Mouse (Mus musculus) heart, adult 18-20 months (tissue): ENCODE results near the gene Ppp1r12c. TPM values are rescaled to one million over a fixed set of nuclear protein-coding genes. Genes with fewer than 3 reads are reported as not detected.
A peak's percentile ranks its signal among the peaks of the same experiment; 100 is the strongest.
"Not testable (repeated sequence)": the region's sequence is repeated elsewhere in the genome, so short reads cannot be mapped to it uniquely, and the experiment has no call there.

Experiments
- DNase-seq, 2 experiments: peaks; one replicate each; pipeline ENCODE4 v3.0.0; 2021 to 2022; ENCODE audit warnings: mixed read lengths in 1 of 2
- long read RNA-seq, 2 experiments: library from polyadenylated mRNA; stranded (forward); transcript quantifications; one replicate each; pipeline ENCODE4 v2.0.0; 2021
- total RNA-seq, 2 experiments: library from RNA; stranded (reverse); gene quantifications; 2 replicates each; pipeline ENCODE4 v1.2.3; 2021

Ppp1r12c gene
- total RNA-seq = 10 to 100 TPM; 54.6 to 62.1 TPM
- long read RNA-seq, experiment 1, transcript Ppp1r12c-202 (22 exons, 2,667 nt) = minor isoform, 10 of 72 reads
- long read RNA-seq, experiment 1, transcript Ppp1r12c-201 (22 exons, 2,983 nt) = major isoform, 47 of 72 reads
- long read RNA-seq, experiment 1, partial matches to known transcripts = 6 of 72 reads
- long read RNA-seq, experiment 1, other reads (novel, unspliced or antisense) = 9 of 72 reads
- long read RNA-seq, experiment 2, transcript Ppp1r12c-201 (22 exons, 2,983 nt) = major isoform, 18 of 28 reads
- long read RNA-seq, experiment 2, partial matches to known transcripts = 3 of 28 reads
- long read RNA-seq, experiment 2, other reads (novel, unspliced or antisense) = 3 of 28 reads

DNA sequence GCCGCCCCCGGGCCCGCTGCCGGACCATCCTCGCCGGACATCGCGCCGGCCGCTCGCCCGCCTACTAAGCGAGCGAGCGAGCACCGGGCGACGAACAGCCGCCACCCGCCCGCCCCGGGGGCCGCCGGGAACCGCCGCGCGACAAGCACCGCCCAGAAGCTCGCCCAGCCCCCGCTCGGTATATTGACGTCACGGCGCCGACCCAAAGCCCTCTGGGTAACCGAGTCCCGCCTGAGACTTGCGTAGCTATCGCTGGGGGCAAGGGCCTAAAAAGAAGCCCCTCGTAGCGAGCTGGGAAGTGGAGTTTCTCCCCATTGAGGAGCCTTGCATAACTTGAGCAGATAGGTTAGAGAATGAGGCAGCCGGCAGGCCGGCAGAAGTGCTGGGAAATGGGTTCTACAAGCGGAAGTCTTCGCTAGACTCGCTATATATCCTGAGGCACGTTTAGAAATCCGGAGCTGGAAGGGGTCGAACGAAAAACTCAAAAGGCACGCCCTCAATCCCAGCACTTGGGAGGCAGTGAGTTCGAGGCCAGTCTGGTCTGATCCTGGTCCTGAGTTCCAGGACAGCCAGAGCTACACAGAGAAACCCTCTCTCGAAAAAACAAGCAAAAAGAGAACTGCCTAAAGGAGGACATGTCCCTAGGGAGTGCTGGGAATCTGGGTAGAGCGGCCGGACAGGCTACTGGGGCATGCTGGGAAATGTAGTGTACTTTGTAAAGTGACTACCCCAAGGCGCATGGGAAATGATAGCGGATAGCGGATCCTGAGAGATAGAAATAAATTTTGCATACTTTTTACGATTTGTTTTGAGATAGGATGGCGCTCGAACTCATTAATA lies at the start of gene Ppp1r12c:
Gene Ppp1r12c (minus strand): TSS at position 123 of the 840 bp plus-strand sequence.
- DNase-seq = peak; percentile 97 to 98

DNA sequence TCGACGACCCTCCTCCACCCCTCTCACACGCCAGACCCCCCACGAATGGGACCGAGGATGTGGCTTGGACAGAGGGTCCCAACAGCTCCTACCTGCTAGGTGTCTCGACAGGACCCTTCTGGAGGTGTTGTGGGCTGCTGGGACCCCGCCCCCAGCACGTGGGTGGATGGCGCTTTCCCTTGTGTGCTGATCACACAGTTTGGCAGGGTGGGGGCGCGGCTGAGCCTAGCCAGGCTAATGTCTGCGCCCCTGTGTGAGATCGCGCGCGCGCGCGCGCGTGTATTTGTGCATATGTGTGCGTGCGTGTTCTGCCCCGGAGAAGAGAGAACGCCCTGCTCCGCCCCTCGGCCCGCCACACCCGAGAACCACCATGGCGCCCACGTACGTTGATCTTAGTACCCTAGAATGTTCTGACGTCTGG lies 45.8 kb upstream of the Ppp1r12c start, which contains the start of gene Syt5:
Gene Syt5 (minus strand): TSS at position 321 of the 421 bp plus-strand sequence.
- no peak for DNase-seq

DNA sequence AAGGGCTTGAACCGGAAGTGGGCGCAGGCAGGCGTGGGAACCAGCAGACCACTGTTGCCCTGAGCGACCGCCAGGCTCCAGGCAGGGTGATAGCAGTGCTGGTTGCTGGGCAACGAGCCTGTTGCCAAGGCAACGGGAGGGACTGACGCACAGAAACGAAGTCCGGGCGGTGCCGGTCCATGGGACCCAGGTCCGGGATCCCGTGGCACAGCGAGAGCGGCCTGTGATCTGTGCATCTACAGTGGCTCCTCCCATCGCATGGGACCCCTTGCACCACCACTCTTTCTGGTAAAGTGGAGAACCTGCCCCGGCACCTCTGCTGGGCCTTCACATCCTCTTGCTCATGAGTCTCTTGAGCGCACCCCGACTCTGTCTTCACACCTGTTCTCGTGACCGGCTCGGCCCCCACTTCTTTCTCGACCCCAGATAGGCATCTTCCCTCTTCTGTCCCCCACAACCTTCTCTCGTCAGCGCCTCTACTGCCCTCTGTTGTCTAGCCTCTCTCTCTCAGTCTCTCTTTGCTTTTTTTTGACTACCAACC lies 45.2 kb upstream of the Ppp1r12c start:
- peak; percentile 43 to 53 for DNase-seq

- no peak for DNase-seq
Observed at GRCm38 (mm10) chr7:4546050-4546449, 44.6 kb upstream of the Ppp1r12c start.

DNA sequence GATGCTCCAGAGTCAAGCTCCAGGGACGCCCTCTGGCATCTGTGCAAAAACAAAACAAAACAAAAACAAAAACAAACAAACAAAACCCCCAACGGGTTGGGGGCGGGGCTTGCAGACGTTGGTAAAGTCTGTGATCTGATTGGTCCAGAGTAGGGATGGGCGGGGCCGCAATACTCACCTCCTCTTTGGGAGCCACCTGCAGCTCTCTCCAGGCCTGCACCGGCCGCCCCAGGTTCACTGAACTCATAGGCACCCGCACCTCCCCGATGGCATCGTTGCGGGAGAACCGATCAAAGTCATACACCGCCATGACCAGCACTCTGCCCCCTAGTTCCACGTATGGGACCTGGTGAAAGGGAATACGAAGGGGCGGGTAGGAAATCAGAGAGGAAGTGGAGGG lies 40.5 kb upstream of the Ppp1r12c start:
- no peak for DNase-seq

GRCm38 (mm10) chr7:4541344-4541743 lies 39.9 kb upstream of the Ppp1r12c start:
- DNase-seq = no peak

- no peak for DNase-seq
Observed at GRCm38 (mm10) chr7:4539019-4539418, 37.5 kb upstream of the Ppp1r12c start.

- no peak for DNase-seq
Observed at GRCm38 (mm10) chr7:4537181-4537580, 35.7 kb upstream of the Ppp1r12c start.

DNA sequence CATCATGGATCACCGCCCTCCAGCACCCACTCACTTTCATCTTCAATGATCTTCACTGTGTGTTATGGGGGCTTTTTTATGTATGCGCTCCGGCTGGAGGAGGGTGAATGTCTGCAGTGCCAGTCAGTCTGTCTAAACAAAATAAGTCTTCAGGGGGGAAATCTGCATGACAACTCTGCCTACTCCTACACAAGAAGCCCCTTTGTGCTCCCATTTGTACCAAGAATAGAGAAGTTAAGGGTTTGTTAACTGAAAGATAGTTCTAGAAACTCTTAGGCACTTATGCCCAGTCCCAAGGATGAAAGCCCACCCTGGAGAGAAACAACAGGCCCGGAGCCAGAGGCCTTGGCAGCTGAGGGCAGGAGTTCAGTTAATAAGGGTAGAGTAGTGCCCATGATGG lies 34.9 kb upstream of the Ppp1r12c start:
- DNase-seq = no peak

GRCm38 (mm10) chr7:4532005-4532729 lies 30.7 kb upstream of the Ppp1r12c start, which contains the start of gene Dnaaf3:
Gene Dnaaf3, minus strand, starts transcription at chr7:4532453.
- peak; percentile 65 to 78 for DNase-seq

- not testable (repeated sequence) for DNase-seq
Observed at GRCm38 (mm10) chr7:4530166-4530565, 28.7 kb upstream of the Ppp1r12c start.

DNA sequence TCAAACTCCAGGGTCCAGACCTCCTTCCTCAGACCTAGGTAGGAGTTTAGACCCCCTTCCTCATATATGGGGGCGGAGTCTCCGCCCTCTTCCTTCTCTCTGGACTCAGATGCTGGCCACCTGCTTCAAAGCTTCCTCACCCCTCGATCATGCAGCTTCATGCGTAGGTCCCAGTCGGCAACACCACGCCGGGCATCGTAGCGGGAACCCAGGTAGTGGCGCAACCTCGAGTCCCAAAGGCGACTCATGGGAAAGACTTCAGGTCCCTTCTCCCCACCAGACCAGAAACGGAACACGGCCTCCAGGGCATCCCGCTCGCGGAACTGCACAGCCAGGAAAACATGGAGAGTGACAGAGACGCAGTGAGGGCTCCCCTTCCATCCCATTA lies 25.8 kb upstream of the Ppp1r12c start:
- DNase-seq = no peak

- DNase-seq = peak; percentile 86 to 89
Observed at GRCm38 (mm10) chr7:4526341-4527301, 25.1 kb upstream of the Ppp1r12c start.

- DNase-seq = peak; percentile 62 to 76
Observed at GRCm38 (mm10) chr7:4524212-4524922, 22.9 kb upstream of the Ppp1r12c start, which contains the start of gene Tnni3. Gene Tnni3, minus strand, starts transcription at chr7:4524229.

DNA sequence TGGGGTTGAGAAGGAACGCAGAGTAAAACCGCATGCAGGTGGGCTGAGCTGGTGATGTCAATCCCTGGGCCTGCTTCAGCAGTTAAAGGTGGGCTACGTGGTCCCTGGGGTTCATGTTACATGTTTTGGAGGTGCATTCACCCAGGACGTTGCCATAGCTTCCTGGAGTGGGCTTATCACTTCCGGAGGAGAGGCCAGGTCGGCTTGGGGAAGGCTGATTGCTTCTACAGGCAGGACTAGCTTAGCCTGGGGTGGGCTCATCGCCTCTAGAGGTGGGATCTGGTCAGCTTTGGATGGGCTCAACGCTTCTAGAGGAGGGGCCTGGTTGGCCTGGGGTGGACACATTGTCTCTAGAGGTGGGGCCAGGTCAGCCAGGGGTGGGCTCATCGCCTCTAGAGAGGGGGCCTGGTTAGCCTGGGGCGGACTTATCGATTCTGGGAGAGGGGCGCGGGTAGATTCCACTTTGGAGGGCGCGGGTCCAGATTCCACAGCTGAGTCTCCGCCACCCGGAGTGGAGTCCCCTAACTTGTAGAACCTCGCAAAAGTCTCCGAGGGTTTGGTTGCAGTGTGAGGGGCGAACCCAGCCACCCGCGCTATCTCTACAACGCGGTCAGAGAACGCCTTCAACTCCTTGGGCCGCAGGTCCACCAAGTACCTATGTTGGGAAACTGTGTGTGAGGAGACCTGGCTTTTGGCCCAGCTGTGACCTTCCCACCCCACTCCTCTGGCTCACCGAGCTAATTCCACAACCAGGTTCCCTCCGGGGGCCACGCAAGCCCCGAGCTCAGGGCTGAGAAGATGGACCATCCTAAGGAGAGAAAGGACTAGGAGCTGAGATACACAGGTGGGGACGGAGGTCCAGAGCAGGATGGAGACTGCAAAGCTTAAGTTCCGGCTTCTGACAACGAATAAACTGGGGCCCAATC lies 22.0 kb upstream of the Ppp1r12c start:
- no peak for DNase-seq

GRCm38 (mm10) chr7:4522292-4522691 lies 20.8 kb upstream of the Ppp1r12c start:
- DNase-seq = peak; percentile 64 to 83

GRCm38 (mm10) chr7:4521231-4522003 lies 19.9 kb upstream of the Ppp1r12c start:
- DNase-seq = peak; percentile 62 to 66

GRCm38 (mm10) chr7:4518487-4518886 lies 17.0 kb upstream of the Ppp1r12c start:
- peak in 1 of 2 experiments; percentile 5 for DNase-seq
